Mouse (Mus musculus): ENCODE measurements around the gene Carf. TPM values are rescaled to one million over a fixed set of nuclear protein-coding genes. Genes with fewer than 3 reads are reported as not detected.
"Not testable (repeated sequence)": the region's sequence is repeated elsewhere in the genome, so short reads cannot be mapped to it uniquely, and the experiment has no call there.

Carf gene
- 10 to 100 TPM; 25.5 to 27.3 TPM for total RNA-seq (2021)
- long read RNA-seq, experiment 1, partial matches to known transcripts: 1 of 7 reads
- long read RNA-seq, experiment 1, other reads (novel, unspliced or antisense): 6 of 7 reads
- long read RNA-seq, experiment 2, full-length matches to known transcripts: 1 of 3 reads
- long read RNA-seq, experiment 2, partial matches to known transcripts: 1 of 3 reads
- long read RNA-seq, experiment 2, other reads (novel, unspliced or antisense): 1 of 3 reads

GRCm38 (mm10) chr1:60098024-60098781 lies at the start of gene Carf, which contains the start of gene Wdr12:
Carf (plus strand) TSS chr1:60098247.
Wdr12 (minus strand) TSS chr1:60098645.
- DNase-seq (ENCODE audit: low spot score in 2 of 2): peak; percentile 97

- no peak for DNase-seq (ENCODE audit: low spot score in 2 of 2)
Measured at GRCm38 (mm10) chr1:60054659-60055058, 43.4 kb upstream of the Carf start.

GRCm38 (mm10) chr1:60056310-60056709 lies 41.7 kb upstream of the Carf start:
- no peak for DNase-seq (ENCODE audit: low spot score in 2 of 2)

- DNase-seq (ENCODE audit: low spot score in 2 of 2): not testable (repeated sequence)
Measured at GRCm38 (mm10) chr1:60070725-60071124, 27.3 kb upstream of the Carf start.

GRCm38 (mm10) chr1:60074935-60075334 lies 23.1 kb upstream of the Carf start:
- DNase-seq (ENCODE audit: low spot score in 2 of 2): no peak

GRCm38 (mm10) chr1:60075590-60075989 lies 22.5 kb upstream of the Carf start:
- no peak for DNase-seq (ENCODE audit: low spot score in 2 of 2)

GRCm38 (mm10) chr1:60076411-60076810 lies 21.6 kb upstream of the Carf start:
- no peak for DNase-seq (ENCODE audit: low spot score in 2 of 2)

- DNase-seq (ENCODE audit: low spot score in 2 of 2): no peak
Measured at GRCm38 (mm10) chr1:60096572-60097276, 1.3 kb upstream of the Carf start.

GRCm38 (mm10) chr1:60097277-60098023 lies 597 bp upstream of the Carf start:
- peak; percentile 59 to 78 for DNase-seq (ENCODE audit: low spot score in 2 of 2)

GRCm38 (mm10) chr1:60098839-60099238 lies 792 bp downstream of the Carf start:
- peak in 1 of 2 experiments; percentile 4 for DNase-seq (ENCODE audit: low spot score in 2 of 2)

GRCm38 (mm10) chr1:60104582-60104981 lies 6.5 kb downstream of the Carf start:
- no peak for DNase-seq (ENCODE audit: low spot score in 2 of 2)

GRCm38 (mm10) chr1:60117721-60118455 lies 19.8 kb downstream of the Carf start:
- DNase-seq (ENCODE audit: low spot score in 2 of 2): no peak

GRCm38 (mm10) chr1:60137346-60137745 lies 39.3 kb downstream of the Carf start:
- DNase-seq (ENCODE audit: low spot score in 2 of 2): no peak

- DNase-seq (ENCODE audit: low spot score in 2 of 2): no peak
Measured at GRCm38 (mm10) chr1:60152700-60153099, 54.7 kb downstream of the Carf start.

- DNase-seq (ENCODE audit: low spot score in 2 of 2): no peak
Measured at GRCm38 (mm10) chr1:60156651-60157050, 58.6 kb downstream of the Carf start.

GRCm38 (mm10) chr1:60158411-60158810 lies 60.4 kb downstream of the Carf start:
- DNase-seq (ENCODE audit: low spot score in 2 of 2): peak; percentile 6 to 10

GRCm38 (mm10) chr1:60163676-60164075 lies 65.6 kb downstream of the Carf start:
- DNase-seq (ENCODE audit: low spot score in 2 of 2): no peak

GRCm38 (mm10) chr1:60169626-60170025 lies 71.6 kb downstream of the Carf start:
- no peak for DNase-seq (ENCODE audit: low spot score in 2 of 2)

GRCm38 (mm10) chr1:60170251-60170650 lies 72.2 kb downstream of the Carf start:
- DNase-seq (ENCODE audit: low spot score in 2 of 2): no peak

- DNase-seq (ENCODE audit: low spot score in 2 of 2): no peak
Measured at GRCm38 (mm10) chr1:60173119-60173518, 75.1 kb downstream of the Carf start.

Data from layer of hippocampus, postnatal 14 days (tissue).